Comparison of ENCODE assay signal across 8 mouse cellular contexts in genomic region chr3:30975102-30975754, GRCm38 (mm10). TPM values are rescaled to one million over a fixed set of nuclear protein-coding genes. Genes with fewer than 3 reads are reported as not detected.
DNase-seq lines count a peak whose midpoint lies in the region; ATAC-seq and TF ChIP-seq lines count a peak whose summit lies in the region.

No protein-coding gene starts in this region.

- no peak overlapping the region for H3K4me3 ChIP-seq in G1E (ENCODE audit: low read depth, low read length)
- H3K4me3 ChIP-seq in cerebellum, adult 2 months (replicated peaks; ENCODE audit: insufficient read depth, low read depth, low read length) = no peak overlapping the region
- no peak overlapping the region for H3K4me3 ChIP-seq in kidney, adult 2 months (ENCODE audit: insufficient read depth, low read depth, low read length)
- no peak overlapping the region for H3K4me3 ChIP-seq in liver, embryonic 13.5 days (replicated peaks)
- H3K4me3 ChIP-seq in neural tube, embryonic 12.5 days = no peak overlapping the region

- 51% methylated on average over 9 of the region's 9 CpGs for WGBS in cerebellum, adult 2 months
- 48% methylated on average over 9 of the region's 9 CpGs for WGBS in kidney, adult 2 months
- 32% methylated on average over 9 of the region's 9 CpGs for WGBS in liver, embryonic 13.5 days (ENCODE audit: insufficient replicate concordance)
- WGBS in neural tube, embryonic 12.5 days = 44% methylated on average over 9 of the region's 9 CpGs

- no peaks in the 10 kb centered on the region for H3K27me3 ChIP-seq in G1E (ENCODE audit: insufficient read depth, low read length)
- no peaks in the 10 kb centered on the region for H3K27me3 ChIP-seq in cerebellum, adult 2 months (ENCODE audit: control insufficient read depth, insufficient read depth, low read length)
- no peaks in the 10 kb centered on the region for H3K27me3 ChIP-seq in kidney, adult 2 months (replicated peaks; ENCODE audit: control insufficient read depth, insufficient read depth, low read length)
- 0 out of 2 replicates have a peak, but pooled peaks cover 5% of the 10 kb centered on the region for H3K27me3 ChIP-seq in liver, embryonic 13.5 days
- H3K27me3 ChIP-seq in neural tube, embryonic 12.5 days (replicated peaks) = no peaks in the 10 kb centered on the region

- H3K27ac ChIP-seq in cerebellum, adult 2 months (ENCODE audit: insufficient read depth, low read length) = no peak overlapping the region
- H3K27ac ChIP-seq in kidney, adult 2 months (ENCODE audit: insufficient read depth, low read depth, low read length) = no peak overlapping the region
- H3K27ac ChIP-seq in liver, embryonic 13.5 days = no peak overlapping the region
- H3K27ac ChIP-seq in neural tube, embryonic 12.5 days = no peak overlapping the region

- TF ChIP-seq POLR2A in cerebellum, adult 2 months (IDR thresholded peaks at IDR 0.05; ENCODE audit: borderline replicate concordance, insufficient read depth, low read length) = no peak
- TF ChIP-seq POLR2A in kidney, adult 2 months (IDR thresholded peaks at IDR 0.05; ENCODE audit: low read depth, low read length) = no peak

- ATAC-seq in G1E (ENCODE audit: extremely low read depth, insufficient number of reproducible peaks, low FRiP score, poor library complexity, severe bottlenecking) = peak; percentile 40; the same call in 1 of the 2 replicates
- peak; percentile 53 for ATAC-seq in liver, embryonic 13.5 days (ENCODE audit: low read depth)
- ATAC-seq in neural tube, embryonic 12.5 days (ENCODE audit: low FRiP score, low read depth) = peak; percentile 75

- no peaks in the 10 kb centered on the region for H3K36me3 ChIP-seq in G1E (replicated peaks)
- no peaks in the 10 kb centered on the region for H3K36me3 ChIP-seq in kidney, adult 2 months (ENCODE audit: control insufficient read depth, insufficient read depth, low read length)
- no peaks in the 10 kb centered on the region for H3K36me3 ChIP-seq in liver, embryonic 13.5 days
- H3K36me3 ChIP-seq in neural tube, embryonic 12.5 days = no peaks in the 10 kb centered on the region

- no peak overlapping the region for H3K4me2 ChIP-seq in liver, embryonic 13.5 days
- no peak overlapping the region for H3K4me2 ChIP-seq in neural tube, embryonic 12.5 days (replicated peaks)

- H3K4me1 ChIP-seq in G1E (ENCODE audit: insufficient read depth, low read depth, low read length) = peaks cover 17% of the 10 kb centered on the region
- no peaks in the 10 kb centered on the region for H3K4me1 ChIP-seq in cerebellum, adult 2 months (ENCODE audit: control insufficient read depth, insufficient read depth, low read length)
- peaks cover 3% of the 10 kb centered on the region; the same call in 1 of the 2 replicates for H3K4me1 ChIP-seq in kidney, adult 2 months (ENCODE audit: control insufficient read depth, insufficient read depth, low read length)
- no peaks in the 10 kb centered on the region for H3K4me1 ChIP-seq in liver, embryonic 13.5 days (replicated peaks)
- H3K4me1 ChIP-seq in neural tube, embryonic 12.5 days = no peaks in the 10 kb centered on the region

- H3K9ac ChIP-seq in liver, embryonic 13.5 days = no peak overlapping the region
- no peak overlapping the region for H3K9ac ChIP-seq in neural tube, embryonic 12.5 days

- peak; percentile 45; the same call in 1 of the 2 replicates for TF ChIP-seq CTCF in G1E (IDR thresholded peaks at IDR 0.05; ENCODE audit: low read depth, low read length)
- TF ChIP-seq CTCF in cerebellum, adult 2 months (IDR thresholded peaks at IDR 0.05; ENCODE audit: borderline replicate concordance, insufficient read depth, low read depth, low read length) = peak; percentile 62; the same call in 1 of the 2 replicates
- peak; percentile 68 for TF ChIP-seq CTCF in kidney, adult 2 months (conservative IDR thresholded peaks at IDR 0.05; ENCODE audit: insufficient read depth, insufficient read length, low read depth, low read length)

- H3K9me3 ChIP-seq in G1E (replicated peaks) = no peaks in the 10 kb centered on the region
- no peaks in the 10 kb centered on the region for H3K9me3 ChIP-seq in liver, embryonic 13.5 days (replicated peaks)
- no peaks in the 10 kb centered on the region for H3K9me3 ChIP-seq in neural tube, embryonic 12.5 days

- peak; percentile 70 for DNase-seq in A20 (ENCODE audit: low read depth, low spot score)
- DNase-seq in G1E (ENCODE audit: low spot score) = peak; percentile 18
- DNase-seq in cerebellum, adult 2 months = peak; percentile 52 to 56
- peak; percentile 69 for DNase-seq in forelimb bud, embryonic 11.5 days (ENCODE audit: low read depth, low spot score)
- DNase-seq in kidney, adult 2 months = peak; percentile 80
- peak; percentile 56 for DNase-seq in liver, embryonic 13.5 days
- peak; percentile 53 to 81 for DNase-seq in thymus, postnatal 10 days (ENCODE audit: low spot score in 2 of 2)

RNA-seq across cellular contexts. Expression of gene Phc3, which starts 6.0 kb away (rescaled TPM):
- total RNA-seq in G1E (2014; fragmentation: Nextera tagmentation) (64.3 and 71.4 TPM in 2 replicates), G1E (2017) (22.1 and 22.6 TPM in 2 replicates)
- 1.6 and 3.2 TPM in 2 replicates for polyA plus RNA-seq in G1E (2012)
- 25.9 and 30.1 TPM in 2 replicates for polyA plus RNA-seq in cerebellum, adult 2 months (2012; rRNA removed)
- polyA plus RNA-seq in kidney, adult 2 months (2012; rRNA removed) = 23.9 and 27.7 TPM in 2 replicates
- polyA plus RNA-seq in liver, embryonic 13.5 days (2015; fragmentation: Nextera tagmentation; extraction: Ambion mirVana) = 1.7 and 1.8 TPM in 2 replicates
- polyA plus RNA-seq in neural tube, embryonic 12.5 days (2016; fragmentation: Nextera tagmentation; extraction: Ambion mirVana) = 5.0 and 6.3 TPM in 2 replicates

RNA-seq across cellular contexts. Expression of gene Prkci, which starts 20.3 kb away (rescaled TPM):
- total RNA-seq in G1E (2014; fragmentation: Nextera tagmentation) (35.7 and 37.8 TPM in 2 replicates), G1E (2017) (22.0 and 24.4 TPM in 2 replicates)
- 4.8 and 5.1 TPM in 2 replicates for polyA plus RNA-seq in G1E (2012)
- polyA plus RNA-seq in cerebellum, adult 2 months (2012; rRNA removed) = 36.5 and 42.9 TPM in 2 replicates
- 15.1 and 16.4 TPM in 2 replicates for polyA plus RNA-seq in kidney, adult 2 months (2012; rRNA removed)
- polyA plus RNA-seq in liver, embryonic 13.5 days (2015; fragmentation: Nextera tagmentation; extraction: Ambion mirVana) = 5.0 and 7.4 TPM in 2 replicates
- polyA plus RNA-seq in neural tube, embryonic 12.5 days (2016; fragmentation: Nextera tagmentation; extraction: Ambion mirVana) = 34.6 and 37.9 TPM in 2 replicates

Comparison
In these comparisons a context has a peak if more than half of its experiments do, and no peak if none do; other contexts are left out.
1. DNase-seq: peak in every context shown above with its lines; median percentile 80 in kidney, adult 2 months; 70 in A20; 69 in forelimb bud, embryonic 11.5 days; 67 in thymus, postnatal 10 days; 56 in liver, embryonic 13.5 days; 54 in cerebellum, adult 2 months; 18 in G1E.